16 mouse cellular contexts compared by ENCODE assay signal in the genomic region with DNA sequence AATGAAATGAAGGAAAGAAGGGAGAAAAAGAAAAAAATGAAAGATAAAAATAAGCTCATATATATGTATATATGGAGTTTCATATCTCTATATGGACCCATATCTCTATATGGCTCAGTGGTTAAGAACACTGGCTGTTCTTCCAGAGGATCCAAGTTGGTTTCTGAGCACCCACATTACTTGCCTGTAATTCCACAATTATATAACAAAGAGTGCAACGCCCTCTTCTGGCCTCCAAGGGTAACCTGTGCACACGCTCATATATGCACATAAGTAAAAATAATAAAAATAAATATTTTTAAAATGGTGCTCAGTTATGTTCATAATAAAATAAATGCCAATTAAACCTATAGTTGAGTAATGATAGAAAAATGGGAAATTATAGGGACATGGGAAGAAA. TPM values are rescaled to one million over a fixed set of nuclear protein-coding genes. Genes with fewer than 3 reads are reported as not detected.
DNase-seq lines count a peak whose midpoint lies in the region; TF ChIP-seq lines count a peak whose summit lies in the region.
"Had no signal": no experiment of that assay in that cellular context is flagged by ENCODE, and none has a peak within 500 bp of the region (broad histone marks: within the 10 kb centered on the region; RNA-seq: fewer than 3 reads in every experiment).

No protein-coding gene starts in this region.

- no peak overlapping the region for H3K27ac ChIP-seq in left cerebral cortex, adult 2 months
- H3K27ac ChIP-seq: limb, embryonic 15.5 days had no signal

- DNase-seq in adrenal gland, postnatal 14 days, result peak; percentile 15
- no peak for DNase-seq in adrenal gland, postnatal 4 days (ENCODE audit: low spot score in 2 of 2)
- no peak for DNase-seq in left cerebral cortex, adult 2 months (ENCODE audit: extremely low spot score in 1 of 2, low spot score in 2 of 2)
- no peak for DNase-seq in left cerebral cortex, postnatal 10 days (ENCODE audit: extremely low spot score in 1 of 2, low spot score in 2 of 2)
- peak; percentile 44 for DNase-seq in A20 (ENCODE audit: low read depth, low spot score)
- peak; percentile 25 for DNase-seq in brain, adult 2 months (ENCODE audit: low read depth, low spot score)
- no peak for DNase-seq in retina, embryonic 14.5 days (ENCODE audit: low spot score)
- no peak for DNase-seq in right cerebral cortex, postnatal 14 days
- DNase-seq: cerebellum, postnatal 25 days; gastrocnemius, postnatal 36 days; heart, postnatal 36 days; lung, postnatal 14 days; thymus, adult 18-20 months had no signal

- peak; percentile 30 for TF ChIP-seq CTCF in left cerebral cortex, adult 2 months (IDR thresholded peaks at IDR 0.05)

- no peak overlapping the region for H3K4me3 ChIP-seq in left cerebral cortex, adult 2 months
- H3K4me3 ChIP-seq: heart, embryonic 12.5 days; limb, embryonic 15.5 days; myocyte had no signal

- intact Hi-C loops in left cerebral cortex, adult 2 months (cut with DNase I), result loop anchor here (5.0 to 10.0 kb wide), 3 partner anchors 82 to 445 kb away; no protein-coding TSS in a partner anchor
- intact Hi-C loops in left cerebral cortex, postnatal 10 days (cut with DNase I), result loop anchor here (5.0 to 10.0 kb wide), 2 partner anchors 195 to 443 kb away; a partner anchor contains a TSS

RNA-seq across cellular contexts. Expression of a gene that starts 11.9 kb away (rescaled TPM):
- total RNA-seq in adrenal gland, postnatal 14 days (2021), result 211 and 233 TPM in 2 replicates
- 100 to 1,000 TPM; 146 to 153 TPM for total RNA-seq in adrenal gland, postnatal 4 days (2021)
- total RNA-seq in left cerebral cortex, adult 2 months (2021), result 10 to 100 TPM; 51.8 to 56.1 TPM
- total RNA-seq in left cerebral cortex, postnatal 10 days (2021), result 10 to 100 TPM; 43.5 to 46.5 TPM

RNA-seq across cellular contexts. Expression of a gene that starts 41.5 kb away (rescaled TPM):
- total RNA-seq in adrenal gland, postnatal 14 days (2021), result 36.1 and 39.4 TPM in 2 replicates
- total RNA-seq in adrenal gland, postnatal 4 days (2021), result 10 to 100 TPM; 26.9 to 30.0 TPM
- total RNA-seq in left cerebral cortex, adult 2 months (2021), result 10 to 100 TPM; 15.5 to 15.7 TPM
- total RNA-seq in left cerebral cortex, postnatal 10 days (2021), result 10 to 100 TPM; 19.6 to 19.8 TPM

Comparison
In these comparisons a context has a peak if more than half of its experiments do, and no peak if none do; other contexts are left out.
1. DNase-seq: peak in adrenal gland, postnatal 14 days (single experiment), A20 (single experiment) and brain, adult 2 months (single experiment); none in adrenal gland, postnatal 4 days (0 of 2), left cerebral cortex, adult 2 months (0 of 2), left cerebral cortex, postnatal 10 days (0 of 2), retina, embryonic 14.5 days (single experiment) and right cerebral cortex, postnatal 14 days (single experiment).